Mouse (Mus musculus) c-Kit-negative CD71-positive TER-119-positive erythroid progenitor cells, embryonic 14.5 days (primary cell): ENCODE measurements at regions not wholly inside any gene's neighbourhood (a gene's known extent, or its start where the extent isn't known, plus 50 kb on each side); places are given as distances from the start of the nearest gene placed in this dataset.

Source experiments
- DNase-seq: peaks from one replicate; pipeline ENCODE4 v3.0.0-alpha.2; 2013; ENCODE audit warnings: low read depth, low spot score

- DNase-seq, result no peak
Measured at GRCm38 (mm10) chr2:167878255-167878865, 53.5 kb upstream of the Ptpn1 start.

- DNase-seq, result no peak
Measured at GRCm38 (mm10) chr2:167877254-167877870, 54.5 kb upstream of the Ptpn1 start.

GRCm38 (mm10) chr2:167872507-167872906, 59.4 kb upstream of the Ptpn1 start:
- DNase-seq, result no peak

- no peak for DNase-seq
Measured at GRCm38 (mm10) chr2:167870153-167870552, 61.7 kb upstream of the Ptpn1 start.

- no peak for DNase-seq
Measured at GRCm38 (mm10) chr2:167866751-167867150, 65.1 kb upstream of the Ptpn1 start.

- no peak for DNase-seq
Measured at GRCm38 (mm10) chr2:167865525-167865924, 66.3 kb upstream of the Ptpn1 start.

GRCm38 (mm10) chr2:167864672-167865071, 67.2 kb upstream of the Ptpn1 start:
- DNase-seq, result no peak

- no peak for DNase-seq
Measured at GRCm38 (mm10) chr2:167864228-167864627, 67.6 kb upstream of the Ptpn1 start.

- no peak for DNase-seq
Measured at GRCm38 (mm10) chr2:167863616-167864015, 68.2 kb upstream of the Ptpn1 start.

GRCm38 (mm10) chr2:167861178-167861520, 70.7 kb upstream of the Ptpn1 start:
- DNase-seq, result no peak

- no peak for DNase-seq
Measured at GRCm38 (mm10) chr2:167860457-167861177, 71.2 kb upstream of the Ptpn1 start.

GRCm38 (mm10) chr2:167859575-167859974, 72.3 kb upstream of the Ptpn1 start:
- no peak for DNase-seq

- DNase-seq, result no peak
Measured at GRCm38 (mm10) chr2:167858346-167858745, 73.5 kb upstream of the Ptpn1 start.

GRCm38 (mm10) chr2:167857911-167858310, 73.9 kb upstream of the Ptpn1 start:
- DNase-seq, result no peak

GRCm38 (mm10) chr2:167856920-167857475, 74.9 kb upstream of the Ptpn1 start:
- DNase-seq, result no peak

GRCm38 (mm10) chr2:167856020-167856419, 75.8 kb upstream of the Ptpn1 start:
- DNase-seq, result no peak

- no peak for DNase-seq
Measured at GRCm38 (mm10) chr2:167854060-167854459, 77.8 kb upstream of the Ptpn1 start.

- no peak for DNase-seq
Measured at GRCm38 (mm10) chr2:167853411-167853821, 78.4 kb upstream of the Ptpn1 start.

GRCm38 (mm10) chr2:167852582-167852981, 79.3 kb upstream of the Ptpn1 start:
- DNase-seq, result no peak

- DNase-seq, result no peak
Measured at GRCm38 (mm10) chr2:167851216-167851896, 80.5 kb upstream of the Ptpn1 start.

- no peak for DNase-seq
Measured at GRCm38 (mm10) chr2:167849999-167850552, 81.8 kb upstream of the Ptpn1 start.
